Mouse (Mus musculus) lung, adult 18-20 months (tissue): ENCODE measurements around the gene Dtl.

Experiments used
- DNase-seq, 2 experiments: peaks; one replicate each; pipeline ENCODE4 v3.0.0; 2022; ENCODE audit warnings: mixed read lengths in 2 of 2

Gene Dtl

GRCm38 (mm10) chr1:191574871-191575457 lies 380 bp downstream of the Dtl start:
- DNase-seq = peak in 1 of 2 experiments; percentile 23

- no peak for DNase-seq
Measured at GRCm38 (mm10) chr1:191573906-191574639, 1.3 kb downstream of the Dtl start.

GRCm38 (mm10) chr1:191570415-191570814 lies 4.9 kb downstream of the Dtl start:
- no peak for DNase-seq

GRCm38 (mm10) chr1:191569625-191570024 lies 5.7 kb downstream of the Dtl start:
- no peak for DNase-seq

GRCm38 (mm10) chr1:191567859-191568258 lies 7.5 kb downstream of the Dtl start:
- DNase-seq = peak in 1 of 2 experiments; percentile 13

GRCm38 (mm10) chr1:191562823-191563365 lies 12.4 kb downstream of the Dtl start:
- DNase-seq = peak in 1 of 2 experiments; percentile 49

GRCm38 (mm10) chr1:191559779-191560178 lies 15.6 kb downstream of the Dtl start:
- DNase-seq = peak; percentile 7 to 10

GRCm38 (mm10) chr1:191557109-191557508 lies 18.2 kb downstream of the Dtl start:
- peak in 1 of 2 experiments; percentile 10 for DNase-seq

GRCm38 (mm10) chr1:191550786-191551185 lies 24.6 kb downstream of the Dtl start:
- DNase-seq = no peak

- DNase-seq = no peak
Measured at GRCm38 (mm10) chr1:191543747-191544146, 31.6 kb downstream of the Dtl start.

- DNase-seq = no peak
Measured at GRCm38 (mm10) chr1:191541619-191542018, 33.7 kb downstream of the Dtl start.

- DNase-seq = no peak
Measured at GRCm38 (mm10) chr1:191541014-191541413, 34.3 kb downstream of the Dtl start.

GRCm38 (mm10) chr1:191540300-191540699 lies 35.0 kb downstream of the Dtl start:
- no peak for DNase-seq

- no peak for DNase-seq
Measured at GRCm38 (mm10) chr1:191534896-191535295, 40.4 kb downstream of the Dtl start.

GRCm38 (mm10) chr1:191531023-191531422 lies 44.3 kb downstream of the Dtl start:
- no peak for DNase-seq

GRCm38 (mm10) chr1:191529406-191529805 lies 45.9 kb downstream of the Dtl start:
- no peak for DNase-seq

GRCm38 (mm10) chr1:191527921-191528612 lies 47.3 kb downstream of the Dtl start:
- peak in 1 of 2 experiments; percentile 41 for DNase-seq

- DNase-seq = no peak
Measured at GRCm38 (mm10) chr1:191527089-191527488, 48.3 kb downstream of the Dtl start.

- no peak for DNase-seq
Measured at GRCm38 (mm10) chr1:191521395-191521794, 53.9 kb downstream of the Dtl start.

- no peak for DNase-seq
Measured at GRCm38 (mm10) chr1:191520669-191521068, 54.7 kb downstream of the Dtl start.

GRCm38 (mm10) chr1:191520194-191520593 lies 55.1 kb downstream of the Dtl start:
- no peak for DNase-seq

GRCm38 (mm10) chr1:191519329-191520066 lies 55.8 kb downstream of the Dtl start:
- no peak for DNase-seq

- DNase-seq = no peak
Measured at GRCm38 (mm10) chr1:191518911-191519310, 56.4 kb downstream of the Dtl start.
